Mouse (Mus musculus) lung, postnatal 0 days (tissue): ENCODE data around the gene Rpl15.

Source experiments
- CTCF ChIP-seq: IDR thresholded peaks from 2 replicates; pipeline ENCODE4 v1.5.1; 2016; ENCODE audit warnings: antibody characterized with exemption, mild to moderate bottlenecking
- EP300 ChIP-seq: IDR thresholded peaks from 2 replicates; pipeline ENCODE4 v1.6.1; 2016; ENCODE audit warnings: antibody characterized with exemption, mild to moderate bottlenecking, control low read depth

DNA sequence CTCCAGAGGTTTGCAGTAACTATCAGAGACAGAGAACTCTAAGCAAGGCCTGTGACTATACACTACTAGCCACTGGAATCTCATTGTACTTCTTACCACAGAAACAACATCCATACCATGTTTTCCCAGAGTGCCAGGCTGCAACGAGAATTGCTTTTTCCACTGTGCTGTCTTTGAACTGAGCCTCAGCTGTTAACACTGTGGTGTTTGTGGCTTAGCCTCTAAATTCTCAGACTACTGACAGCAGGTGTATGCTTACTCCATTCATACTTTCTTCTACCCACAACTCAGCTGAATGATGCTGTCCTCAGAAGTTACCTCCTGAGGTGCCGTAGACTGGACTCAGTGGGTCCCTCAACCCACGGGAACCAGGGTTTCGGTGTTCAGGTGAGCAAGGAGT is 29.4 kb downstream of the Rpl15 start:
- TF ChIP-seq CTCF (no peak), EP300 (no peak)
